Mouse (Mus musculus) neutrophil, adult 5-6 weeks (primary cell): ENCODE measurements around the gene Slc27a3. TPM values are rescaled to one million over a fixed set of nuclear protein-coding genes. Genes with fewer than 3 reads are reported as not detected.
"Not testable (repeated sequence)": the region's sequence is repeated elsewhere in the genome, so short reads cannot be mapped to it uniquely, and the experiment has no call there.

ENCODE experiments used
- ATAC-seq: fragments of 151-379, 151-347 bp; 2 replicates; pipeline ENCODE4 v1.8.0; 2017; ENCODE audit warnings: mild to moderate bottlenecking, moderate TSS enrichment; ENCODE audit not compliant: insufficient number of reproducible peaks, poor library complexity, low FRiP score, severe bottlenecking; ENCODE audit errors: extremely low read depth
- total RNA-seq: library from RNA; stranded (forward); fragments of 200-1000 nt; gene quantifications from 2 replicates; pipeline ENCODE4 v1.2.3, GENCODE M21; 2017

Slc27a3 gene
- total RNA-seq, 1 experiment from 2014 or later: 0.35 TPM

DNA sequence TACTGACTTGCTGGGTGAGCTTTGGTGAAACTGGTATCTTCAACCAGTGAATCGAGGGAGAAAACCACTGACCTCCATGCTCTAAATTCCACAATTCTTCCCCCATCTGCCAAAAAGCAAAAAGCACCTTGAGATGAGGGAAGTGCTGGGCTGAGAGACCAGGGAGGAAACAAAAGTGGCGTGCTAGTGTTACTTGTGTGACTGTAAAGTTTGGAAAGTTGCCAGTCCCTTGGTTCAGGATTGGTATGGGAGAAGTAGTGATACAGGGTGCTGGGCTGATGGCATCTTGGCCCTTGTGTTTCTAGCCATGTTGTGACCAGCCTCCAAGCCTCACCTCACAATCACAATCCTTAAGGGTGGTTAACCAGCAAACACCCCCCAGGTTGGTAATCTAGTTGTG is 27.4 kb downstream of the Slc27a3 start:
- no peak for ATAC-seq

DNA sequence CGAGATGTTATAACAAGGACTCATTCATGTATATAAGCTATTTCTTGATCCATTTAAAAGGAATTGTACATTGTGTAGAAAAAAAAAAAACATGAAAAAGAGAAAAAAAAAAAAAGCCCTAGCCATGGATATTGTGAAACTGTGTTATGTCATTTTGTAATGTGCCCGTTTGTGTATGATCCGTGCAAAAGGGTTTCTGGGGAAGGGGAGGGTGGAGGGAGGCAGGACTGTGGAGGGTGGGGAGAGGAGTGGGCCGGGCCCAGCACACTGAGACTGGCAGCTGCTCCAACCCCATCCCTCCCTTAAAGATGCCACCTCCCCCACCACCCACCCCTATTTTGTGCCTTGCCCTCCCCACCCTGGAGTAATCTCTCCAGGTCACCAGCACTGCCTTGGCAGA is 28.3 kb downstream of the Slc27a3 start:
- no peak for ATAC-seq

DNA sequence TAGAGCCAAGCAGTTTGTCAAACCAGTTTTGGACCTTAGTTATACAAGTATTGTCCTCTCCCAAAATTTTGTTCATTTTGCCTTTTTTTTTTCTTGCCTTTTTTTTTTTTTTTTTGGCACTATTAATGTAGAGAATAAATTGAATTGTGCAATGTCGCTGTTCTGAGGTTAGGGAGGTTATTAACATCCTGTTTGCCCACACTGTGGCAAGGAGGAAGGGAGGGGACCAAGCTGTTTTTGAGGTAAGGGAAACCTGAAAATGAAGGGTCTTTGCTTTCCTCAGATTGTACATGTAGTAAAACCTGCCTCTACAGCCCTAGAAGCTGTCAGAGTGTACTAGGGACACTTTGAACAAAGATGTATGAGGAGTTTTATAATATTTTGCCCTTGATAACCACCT is 30.5 kb downstream of the Slc27a3 start:
- ATAC-seq: no peak

DNA sequence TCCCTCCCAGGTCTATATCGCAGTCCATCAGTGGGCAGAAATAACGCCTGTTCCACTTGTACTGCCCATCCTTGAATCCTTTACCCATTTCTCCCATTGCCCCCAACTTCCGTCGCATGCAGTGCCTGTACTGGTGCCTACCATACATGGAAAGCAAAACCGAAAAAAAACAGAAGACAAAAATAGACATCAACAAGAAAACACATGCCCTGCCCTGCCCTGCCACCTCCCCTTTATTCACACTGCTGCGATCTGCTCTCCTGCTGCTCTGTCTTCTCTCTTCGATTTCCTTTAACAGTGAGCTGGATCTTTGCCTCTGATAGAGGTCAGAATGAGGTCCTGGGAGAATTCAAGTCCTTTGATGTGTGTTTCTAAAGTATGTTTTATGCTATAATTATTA is 31.8 kb downstream of the Slc27a3 start:
- ATAC-seq: no peak

DNA sequence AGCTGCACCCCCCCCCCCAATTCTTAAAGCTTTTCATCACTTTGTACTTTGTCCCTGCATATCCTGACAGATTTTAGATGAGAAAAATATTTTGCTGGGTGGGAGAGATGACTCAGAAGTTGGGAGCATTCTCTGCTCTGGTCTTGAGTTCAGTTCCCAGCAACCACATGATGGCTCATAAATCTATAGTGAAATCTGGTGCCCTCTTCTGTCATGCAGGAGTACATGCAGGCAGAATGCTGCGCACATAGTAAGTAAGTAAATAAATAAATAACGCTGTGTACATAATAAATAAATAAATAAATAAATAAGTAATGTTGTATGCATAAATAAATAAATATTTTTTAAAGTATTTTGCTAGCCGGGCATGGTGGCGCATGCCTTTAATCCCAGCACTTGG is 41.9 kb downstream of the Slc27a3 start:
- no peak for ATAC-seq

DNA sequence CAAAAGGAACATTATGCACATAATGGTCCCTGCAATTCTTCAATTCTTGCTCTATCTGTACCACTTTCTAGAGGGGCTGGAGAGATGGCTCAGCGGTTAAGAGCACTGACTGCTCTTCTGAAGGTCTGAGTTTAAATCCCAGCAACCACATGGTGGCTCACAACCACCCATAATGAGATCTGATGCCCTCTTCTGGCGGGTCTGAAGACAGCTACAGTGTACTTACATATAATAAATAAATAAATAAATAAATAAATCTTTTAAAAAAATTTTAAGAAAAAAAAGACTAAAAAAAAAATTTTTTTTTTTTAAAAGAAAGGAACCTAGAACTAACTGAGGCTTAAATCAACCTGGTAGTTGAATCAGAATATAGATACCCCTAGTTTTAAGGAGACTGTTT is 46.9 kb downstream of the Slc27a3 start:
- ATAC-seq: not testable (repeated sequence)

DNA sequence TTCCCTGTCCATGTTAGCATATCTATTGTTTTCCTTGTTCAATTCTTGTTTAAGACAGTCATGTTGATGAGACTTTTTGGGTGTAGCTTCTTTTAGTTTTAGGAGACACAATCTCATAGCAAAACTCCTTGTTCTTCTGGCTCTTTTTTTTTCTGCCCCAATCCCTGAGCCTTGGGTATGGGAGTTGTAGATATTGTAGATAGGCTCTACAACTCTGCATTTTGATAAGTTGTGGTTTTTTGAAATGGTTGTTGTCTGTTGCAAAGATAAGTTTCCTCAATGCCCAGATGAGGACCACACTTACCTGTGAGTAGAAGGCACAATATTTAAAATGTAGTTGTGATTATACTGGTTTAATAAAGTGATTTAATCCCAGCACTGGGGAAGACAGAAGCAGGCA is 49.6 kb downstream of the Slc27a3 start:
- ATAC-seq: no peak

DNA sequence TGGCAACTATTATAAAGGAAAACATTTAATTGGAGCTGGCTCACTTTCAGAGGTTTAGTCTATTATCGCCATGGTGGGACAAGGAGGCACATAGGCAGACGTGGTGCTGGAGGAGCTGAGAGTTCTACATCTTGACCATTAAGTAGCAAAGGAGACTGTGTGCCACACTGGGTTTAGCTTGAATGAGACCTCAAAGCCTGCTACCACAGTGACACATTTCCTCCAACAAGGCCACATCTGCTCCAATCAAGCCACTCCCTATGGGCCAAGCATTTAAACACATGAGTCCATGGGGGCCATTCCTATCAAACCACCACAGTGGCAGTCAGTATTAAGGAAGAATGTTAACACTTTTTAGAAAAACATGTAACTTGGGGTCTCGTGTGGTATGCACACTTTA is 51.5 kb downstream of the Slc27a3 start:
- ATAC-seq: no peak

DNA sequence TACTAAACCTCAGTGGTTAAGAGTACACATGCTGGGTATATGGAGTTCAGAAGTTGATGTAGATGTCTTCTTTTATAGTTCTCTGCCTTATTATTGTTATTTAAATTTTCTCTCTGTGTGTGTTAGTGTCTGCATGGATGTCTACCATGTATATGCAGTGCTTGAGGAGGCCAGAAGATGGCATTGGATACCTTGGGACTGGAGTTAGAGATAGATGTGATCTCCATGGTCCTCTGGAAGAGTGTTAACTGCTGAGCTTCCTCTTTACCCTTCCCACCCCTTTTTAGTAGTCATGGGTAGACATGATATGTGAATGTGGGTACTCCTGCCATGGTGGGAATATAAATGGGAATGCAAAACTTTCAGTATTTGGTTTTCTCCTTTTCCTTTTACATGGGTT is 54.2 kb downstream of the Slc27a3 start:
- ATAC-seq: no peak

Other genes starting within 250 kb of the Slc27a3 start
- 6,147 and 6,362 TPM in 2 replicates for gene Rps27, start 176.3 kb downstream of the Slc27a3 start, total RNA-seq
- 1.4 and 2.0 TPM in 2 replicates for gene Rab13, start 176.2 kb downstream of the Slc27a3 start, total RNA-seq
- gene Jtb, start 158.3 kb downstream of the Slc27a3 start, total RNA-seq: 63.0 and 65.2 TPM in 2 replicates
- not detected in 2 replicates for gene Creb3l4, start 146.4 kb downstream of the Slc27a3 start, total RNA-seq
- gene Slc39a1, start 141.8 kb downstream of the Slc27a3 start, total RNA-seq: 32.4 and 34.4 TPM in 2 replicates
- 66.4 and 76.5 TPM in 2 replicates for gene Crtc2, start 135.8 kb downstream of the Slc27a3 start, total RNA-seq
- gene Dennd4b, start 124.8 kb downstream of the Slc27a3 start, total RNA-seq: 59.8 and 70.4 TPM in 2 replicates
- gene Gatad2b, start 96.8 kb downstream of the Slc27a3 start, total RNA-seq: 56.0 and 64.1 TPM in 2 replicates
- 17.3 and 23.2 TPM in 2 replicates for gene Ints3, start 43.7 kb upstream of the Slc27a3 start, total RNA-seq
- 0.12 TPM in 1 of 2 replicates, not detected in the other for gene Npr1, start 75.9 kb upstream of the Slc27a3 start, total RNA-seq
- 64.5 and 67.2 TPM in 2 replicates for gene Ilf2, start 86.2 kb upstream of the Slc27a3 start, total RNA-seq
- 41.6 and 45.4 TPM in 2 replicates for gene Snapin, start 101.1 kb upstream of the Slc27a3 start, total RNA-seq
- 101 and 106 TPM in 2 replicates for gene Chtop, start 119.6 kb upstream of the Slc27a3 start, total RNA-seq
- gene S100a1, start 124.5 kb upstream of the Slc27a3 start, total RNA-seq: 11.2 and 13.0 TPM in 2 replicates
- gene S100a13, start 124.5 kb upstream of the Slc27a3 start, total RNA-seq: 35.1 and 41.4 TPM in 2 replicates
- gene S100a14, start 136.9 kb upstream of the Slc27a3 start, total RNA-seq: 1.6 and 2.0 TPM in 2 replicates
- gene S100a16, start 147.3 kb upstream of the Slc27a3 start, total RNA-seq: not detected in 2 replicates
- 1.4 and 2.3 TPM in 2 replicates for gene S100a3, start 170.6 kb upstream of the Slc27a3 start, total RNA-seq
- gene S100a2, start 200.3 kb upstream of the Slc27a3 start, total RNA-seq: not detected in 2 replicates
- gene Gm42674, start 212.0 kb upstream of the Slc27a3 start, total RNA-seq: not detected in 2 replicates
- 88.4 and 95.9 TPM in 2 replicates for gene S100a4, start 213.8 kb upstream of the Slc27a3 start, total RNA-seq
- gene S100a5, start 218.6 kb upstream of the Slc27a3 start, total RNA-seq: not detected in 2 replicates
- gene S100a6, start 222.9 kb upstream of the Slc27a3 start, total RNA-seq: 1,146 and 1,580 TPM in 2 replicates